Comparison of ENCODE assay signal across 25 mouse cellular contexts in the genomic region with DNA sequence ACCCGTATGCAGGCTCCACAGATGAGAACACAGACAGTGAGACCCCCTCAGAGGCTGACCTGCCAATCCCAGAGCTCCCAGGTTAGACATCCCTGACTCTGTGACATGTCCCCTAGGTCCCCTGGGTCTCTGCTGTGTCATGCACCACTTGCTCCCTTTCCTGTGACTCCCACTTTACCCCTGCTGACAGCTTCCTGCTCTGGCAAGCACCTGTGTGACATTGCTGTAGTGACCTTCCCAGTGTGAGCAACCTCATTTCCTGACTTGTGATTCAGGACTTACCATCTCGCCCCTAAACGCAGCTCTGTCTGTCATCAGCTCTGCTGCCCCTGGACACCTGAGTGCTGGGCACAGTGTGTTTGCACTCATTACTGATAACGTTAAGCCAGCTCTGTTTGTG. TPM values are rescaled to one million over a fixed set of nuclear protein-coding genes. Genes with fewer than 3 reads are reported as not detected.
DNase-seq lines count a peak whose midpoint lies in the region; ATAC-seq and TF ChIP-seq lines count a peak whose summit lies in the region.
"Had no signal": no experiment of that assay in that cellular context is flagged by ENCODE, and none has a peak within 500 bp of the region (broad histone marks: within the 10 kb centered on the region; RNA-seq: fewer than 3 reads in every experiment).

No protein-coding gene starts in this region.

- peak; percentile 49 for ATAC-seq in stomach, postnatal 0 days (ENCODE audit: low FRiP score, low TSS enrichment)
- ATAC-seq: activated CD4-positive, CD25-positive, alpha-beta regulatory T cell, adult 4 months; CD4-positive, CD25-positive, alpha-beta regulatory T cell, adult 4 months; forebrain, embryonic 13.5 days; forebrain, embryonic 15.5 days; forebrain, postnatal 0 days; Patski had no signal

- no peaks in the 10 kb centered on the region for H3K27me3 ChIP-seq in CH12.LX (replicated peaks)
- H3K27me3 ChIP-seq in stomach, postnatal 0 days (ENCODE audit: control insufficient read depth, insufficient read depth, low read length) = no peaks in the 10 kb centered on the region
- H3K27me3 ChIP-seq: embryonic facial prominence, embryonic 12.5 days; forebrain, embryonic 13.5 days; forebrain, embryonic 15.5 days; Patski had no signal

- WGBS in stomach, postnatal 0 days = 77% methylated on average over 4 of the region's 4 CpGs
- WGBS in lung, adult 2 months = 80% methylated on average over 4 of the region's 4 CpGs

- TF ChIP-seq POLR2A in CH12.LX (IDR thresholded peaks at IDR 0.05; ENCODE audit: low read depth, low read length) = no peak
- no peak for TF ChIP-seq POLR2A in lung, adult 2 months (IDR thresholded peaks at IDR 0.05; ENCODE audit: borderline replicate concordance, extremely low read depth, low read depth, low read length)

- no peak for TF ChIP-seq RAD21 in CH12.LX (IDR thresholded peaks at IDR 0.05; ENCODE audit: low read depth, low read length)

- peaks cover 2% of the 10 kb centered on the region for H3K9me3 ChIP-seq in CH12.LX (replicated peaks; ENCODE audit: low read length)
- H3K9me3 ChIP-seq in stomach, postnatal 0 days (ENCODE audit: control insufficient read depth, low read length) = no peaks in the 10 kb centered on the region
- H3K9me3 ChIP-seq: embryonic facial prominence, embryonic 12.5 days; forebrain, embryonic 13.5 days; forebrain, embryonic 15.5 days had no signal

- in situ Hi-C loops in CH12.LX (cut with MboI; ENCODE audit: low pct_ligation_motif_present, low pct_unique_long_range_greater_than_20kb, low sequenced_read_pairs) = no loop called here

- TF ChIP-seq EP300 in CH12.LX (IDR thresholded peaks at IDR 0.05; ENCODE audit: low read length) = no peak
- TF ChIP-seq EP300 in stomach, postnatal 0 days (optimal IDR thresholded peaks at IDR 0.05) = no peak

- peak; percentile 27 to 32 for DNase-seq in B cell, adult 2 months
- DNase-seq in CH12.LX (ENCODE audit: extremely low read depth) = peak; percentile 70
- DNase-seq in stomach, postnatal 0 days (ENCODE audit: low spot score) = no peak
- DNase-seq in lung, adult 2 months = no peak
- no peak for DNase-seq in natural killer cell, adult 2 months (ENCODE audit: low spot score in 2 of 2)
- DNase-seq: adrenal gland, adult 8-10 months; adrenal gland, postnatal 14 days; adrenal gland, postnatal 36 days; cerebellum, adult 11-12 months; cerebellum, adult 2 months; cerebellum, adult 9-10 months; cerebellum, postnatal 10 days; cerebellum, postnatal 25 days; forebrain, postnatal 0 days had no signal

- H3K27ac ChIP-seq in CH12.LX (ENCODE audit: insufficient read depth, low read depth) = peak overlapping the region; percentile 32
- no peak overlapping the region for H3K27ac ChIP-seq in stomach, postnatal 0 days (replicated peaks)
- H3K27ac ChIP-seq: embryonic facial prominence, embryonic 10.5 days; embryonic facial prominence, embryonic 12.5 days; forebrain, embryonic 13.5 days; forebrain, embryonic 15.5 days had no signal

- peaks cover 11 to 69% of the 10 kb centered on the region in 2 experiments for H3K4me1 ChIP-seq in CH12.LX (ENCODE audit: control insufficient read depth in 1 of 2, insufficient read depth in 2 of 2)
- H3K4me1 ChIP-seq in stomach, postnatal 0 days (replicated peaks; ENCODE audit: control insufficient read depth, insufficient read depth) = no peaks in the 10 kb centered on the region
- H3K4me1 ChIP-seq in lung, adult 2 months (ENCODE audit: control insufficient read depth, insufficient read depth, low read length) = no peaks in the 10 kb centered on the region
- H3K4me1 ChIP-seq: embryonic facial prominence, embryonic 12.5 days; forebrain, embryonic 13.5 days; forebrain, embryonic 15.5 days had no signal

- TF ChIP-seq CTCF in CH12.LX (conservative IDR thresholded peaks at IDR 0.05 in 1 of 2, IDR thresholded peaks at IDR 0.05 in 1 of 2; ENCODE audit: low read depth in 2 of 2, low read length in 2 of 2) = no peak
- no peak for TF ChIP-seq CTCF in stomach, postnatal 0 days (IDR thresholded peaks at IDR 0.05; ENCODE audit: low read depth)
- TF ChIP-seq CTCF in lung, adult 2 months (IDR thresholded peaks at IDR 0.05; ENCODE audit: insufficient read depth, low read length) = no peak

- H3K4me3 ChIP-seq in CH12.LX (replicated peaks in 1 of 3; ENCODE audit: low read depth in 2 of 3, low read length in 2 of 3, poor library complexity in 1 of 3) = no peak overlapping the region
- no peak overlapping the region for H3K4me3 ChIP-seq in stomach, postnatal 0 days (ENCODE audit: low read depth, low read length)
- H3K4me3 ChIP-seq in lung, adult 2 months (replicated peaks; ENCODE audit: extremely low read depth, low read depth, low read length) = no peak overlapping the region
- H3K4me3 ChIP-seq: embryonic facial prominence, embryonic 10.5 days; embryonic facial prominence, embryonic 12.5 days; forebrain, embryonic 13.5 days; forebrain, embryonic 15.5 days had no signal

- no peak overlapping the region for H3K9ac ChIP-seq in CH12.LX (ENCODE audit: insufficient read depth, low read depth)
- no peak overlapping the region for H3K9ac ChIP-seq in stomach, postnatal 0 days (ENCODE audit: low read length)
- H3K9ac ChIP-seq: embryonic facial prominence, embryonic 12.5 days; forebrain, embryonic 13.5 days; forebrain, embryonic 15.5 days; forebrain, postnatal 0 days had no signal

- peaks cover 68 to 93% of the 10 kb centered on the region in 2 experiments for H3K36me3 ChIP-seq in CH12.LX (replicated peaks in 1 of 2; ENCODE audit: control insufficient read depth in 1 of 2, insufficient read depth in 1 of 2, low read length in 1 of 2)
- H3K36me3 ChIP-seq in stomach, postnatal 0 days (ENCODE audit: control insufficient read depth, insufficient read depth, low read length) = peaks cover 3% of the 10 kb centered on the region

- no peak overlapping the region for H3K4me2 ChIP-seq in CH12.LX (ENCODE audit: insufficient read depth, low read depth, poor library complexity, severe bottlenecking)
- H3K4me2 ChIP-seq in stomach, postnatal 0 days (replicated peaks; ENCODE audit: low read depth) = no peak overlapping the region
- H3K4me2 ChIP-seq: embryonic facial prominence, embryonic 12.5 days; forebrain, embryonic 13.5 days; forebrain, embryonic 15.5 days had no signal

- dilution Hi-C loops in CH12.LX (cut with MboI; ENCODE audit: extremely low pct_ligation_motif_present, extremely low pct_unique_long_range_greater_than_20kb, low sequenced_read_pairs) = no loop called here

- H3K79me2 ChIP-seq in CH12.LX (replicated peaks; ENCODE audit: control insufficient read depth, extremely low read depth, insufficient read depth, poor library complexity, severe bottlenecking) = no peaks in the 10 kb centered on the region

TF ChIP-seq in CH12.LX, 34 proteins besides CTCF, POLR2A, EP300 and RAD21:
- TF ChIP-seq ETS1 (conservative IDR thresholded peaks at IDR 0.05; ENCODE audit: low read depth, low read length) = peak; percentile 50
- peak; percentile 28; the same call in 1 of the 2 replicates for TF ChIP-seq TCF12 (IDR thresholded peaks at IDR 0.05; ENCODE audit: low read depth, low read length)
- no peak for TF ChIP-seq KAT2A (IDR thresholded peaks at IDR 0.05; ENCODE audit: insufficient replicate concordance, low read length)

RNA-seq across cellular contexts. Expression of a gene that starts 16.3 kb away (rescaled TPM):
- 18.6 and 24.1 TPM in 2 replicates for total RNA-seq in CH12.LX (2012; rRNA removed)
- total RNA-seq in CH12.LX (2014; rRNA removed) = 25.0 and 32.0 TPM in 2 replicates
- polyA plus RNA-seq in CH12.LX (2012; ENCODE audit: insufficient read length, low read depth) = 16.5 and 22.8 TPM in 2 replicates
- polyA plus RNA-seq in stomach, postnatal 0 days (2015; fragmentation: Nextera tagmentation; extraction: Ambion mirVana) = 120 and 128 TPM in 2 replicates
- 20.2 and 24.5 TPM in 2 replicates for polyA plus RNA-seq in lung, adult 2 months (2012; rRNA removed)

RNA-seq across cellular contexts. Expression of a gene that starts 16.4 kb away (rescaled TPM):
- 0.46 and 0.81 TPM in 2 replicates for total RNA-seq in CH12.LX (2012; rRNA removed)
- 0.09 TPM in 1 of 2 replicates, not detected in the other for total RNA-seq in CH12.LX (2014; rRNA removed)
- polyA plus RNA-seq in CH12.LX (2012; ENCODE audit: insufficient read length, low read depth) = 0.14 and 0.20 TPM in 2 replicates
- 3.6 and 4.0 TPM in 2 replicates for polyA plus RNA-seq in stomach, postnatal 0 days (2015; fragmentation: Nextera tagmentation; extraction: Ambion mirVana)
- 0.16 and 0.27 TPM in 2 replicates for polyA plus RNA-seq in lung, adult 2 months (2012; rRNA removed)
- polyA plus RNA-seq: Patski had no signal

RNA-seq across cellular contexts. Expression of a gene that starts 25.0 kb away (rescaled TPM):
- total RNA-seq in CH12.LX (2012; rRNA removed) = 128 and 136 TPM in 2 replicates
- 81.7 and 86.3 TPM in 2 replicates for total RNA-seq in CH12.LX (2014; rRNA removed)
- 148 and 162 TPM in 2 replicates for polyA plus RNA-seq in CH12.LX (2012; ENCODE audit: insufficient read length, low read depth)
- polyA plus RNA-seq in stomach, postnatal 0 days (2015; fragmentation: Nextera tagmentation; extraction: Ambion mirVana) = 27.4 and 31.4 TPM in 2 replicates
- polyA plus RNA-seq in lung, adult 2 months (2012; rRNA removed) = 36.9 and 40.5 TPM in 2 replicates

RNA-seq across cellular contexts. Expression of a gene that starts 25.2 kb away (rescaled TPM):
- total RNA-seq in CH12.LX (2012; rRNA removed) (6.1 and 6.4 TPM in 2 replicates), CH12.LX (2014; rRNA removed) (11.9 and 17.3 TPM in 2 replicates)
- 6.6 and 7.4 TPM in 2 replicates for polyA plus RNA-seq in CH12.LX (2012; ENCODE audit: insufficient read length, low read depth)
- polyA plus RNA-seq in stomach, postnatal 0 days (2015; fragmentation: Nextera tagmentation; extraction: Ambion mirVana) = 61.2 and 62.9 TPM in 2 replicates
- 0.15 and 24.2 TPM in 2 replicates for polyA plus RNA-seq in lung, adult 2 months (2012; rRNA removed)
- total RNA-seq: adrenal gland, adult 18-20 months; adrenal gland, adult 8-10 months; adrenal gland, postnatal 14 days; adrenal gland, postnatal 36 days; ES-E14; MEL had no signal
- polyA plus RNA-seq: activated CD4-positive, CD25-positive, alpha-beta regulatory T cell, adult 4 months; CD4-positive, CD25-positive, alpha-beta regulatory T cell, adult 4 months; cerebellum, adult 2 months; embryonic facial prominence, embryonic 10.5 days; embryonic facial prominence, embryonic 12.5 days; forebrain, embryonic 11.5 days; forebrain, embryonic 13.5 days; forebrain, embryonic 15.5 days; forebrain, postnatal 0 days had no signal

RNA-seq across cellular contexts. Expression of a gene that starts 39.5 kb away (rescaled TPM):
- total RNA-seq in CH12.LX (2012; rRNA removed) = 3.1 and 3.5 TPM in 2 replicates
- 0.89 and 1.1 TPM in 2 replicates for total RNA-seq in CH12.LX (2014; rRNA removed)
- polyA plus RNA-seq in CH12.LX (2012; ENCODE audit: insufficient read length, low read depth) = 3.5 and 3.6 TPM in 2 replicates
- polyA plus RNA-seq in stomach, postnatal 0 days (2015; fragmentation: Nextera tagmentation; extraction: Ambion mirVana) = 1.2 TPM in 2 replicates
- polyA plus RNA-seq in lung, adult 2 months (2012; rRNA removed) = 3.6 and 5.9 TPM in 2 replicates
- total RNA-seq: forebrain, postnatal 0 days had no signal
- polyA plus RNA-seq: embryonic facial prominence, embryonic 10.5 days; forebrain, embryonic 11.5 days; forebrain, embryonic 13.5 days; forebrain, embryonic 15.5 days; forebrain, postnatal 0 days had no signal

Comparison
In these comparisons a context has a peak if more than half of its experiments do, and no peak if none do; other contexts are left out.
1. DNase-seq: peak in B cell, adult 2 months (2 of 2) and CH12.LX (single experiment); none in stomach, postnatal 0 days (single experiment), lung, adult 2 months (single experiment) and natural killer cell, adult 2 months (0 of 2).